Mouse (Mus musculus) small intestine, adult 2 months (tissue): ENCODE measurements around the gene Ppp1r16b. TPM values are rescaled to one million over a fixed set of nuclear protein-coding genes. Genes with fewer than 3 reads are reported as not detected.

ENCODE experiments used
- H3K27ac ChIP-seq: fragments of 200-500 bp; 2 replicates; pipeline ENCODE4 v1.5.1; 2012; ENCODE audit warnings: low read depth, low read length, control low read depth, inconsistent platforms; ENCODE audit not compliant: insufficient read depth
- H3K27me3 ChIP-seq: fragments of 200-500 bp; 2 replicates; pipeline ENCODE4 v1.6.1; 2012; ENCODE audit warnings: mild to moderate bottlenecking, moderate library complexity, low read length, inconsistent platforms; ENCODE audit not compliant: control insufficient read depth, insufficient read depth
- H3K36me3 ChIP-seq: fragments of 200-500 bp; 2 replicates; pipeline ENCODE4 v1.6.1; 2012; ENCODE audit warnings: mild to moderate bottlenecking, low read length, control low read depth, inconsistent platforms; ENCODE audit not compliant: control insufficient read depth, insufficient read depth
- H3K4me1 ChIP-seq: fragments of 200-500 bp; 2 replicates; pipeline ENCODE4 v1.6.1; 2012; ENCODE audit warnings: low read length, inconsistent platforms, mixed read lengths; ENCODE audit not compliant: control insufficient read depth, insufficient read depth, insufficient read length
- H3K4me3 ChIP-seq: fragments of 200-500 bp; 2 replicates; pipeline ENCODE4 v1.5.1; 2012; ENCODE audit warnings: low read depth, mild to moderate bottlenecking, control low read depth, inconsistent platforms, low read length, moderate library complexity
- CTCF ChIP-seq: fragments of 200-500 bp; IDR thresholded peaks from 2 replicates; pipeline ENCODE4 v1.5.1; 2012; ENCODE audit warnings: low read depth, mild to moderate bottlenecking, control low read depth, inconsistent platforms, low read length, moderate library complexity, mixed read lengths; ENCODE audit not compliant: insufficient replicate concordance, insufficient read length; ENCODE audit errors: extremely low read depth
- POLR2A ChIP-seq: fragments of 200-500 bp; IDR thresholded peaks from 2 replicates; pipeline ENCODE4 v1.6.1; 2012; ENCODE audit warnings: low read depth, mild to moderate bottlenecking, control low read depth, inconsistent platforms, low read length, moderate library complexity
- WGBS: fragments of 180-500 bp; shearing (Covaris S2); methylation state at CpG from one replicate; pipeline ENCODE4 v1.1.7; 2018; 5-methylcytosine and 5-hydroxymethylcytosine counted together
- polyA plus RNA-seq: library from polyadenylated mRNA; depleted of rRNA; stranded (reverse); fragments of >200 nt; gene quantifications from 2 replicates; pipeline ENCODE4 v1.2.3, GENCODE M21; 2012

Ppp1r16b gene
- polyA plus RNA-seq, 1 experiment: 3.9 TPM

- TF ChIP-seq CTCF (peak; percentile 89), POLR2A (no peak)
- no peaks in the 10 kb centered on the region for H3K27me3 ChIP-seq
- H3K27ac ChIP-seq: no peak overlapping the region
- 0 out of 2 replicates have a peak, but pooled peaks cover under 1% of the 10 kb centered on the region for H3K4me1 ChIP-seq
- WGBS: 8% methylated on average over 4 of the region's 4 CpGs
- H3K4me3 ChIP-seq: no peak overlapping the region
- H3K36me3 ChIP-seq: no peaks in the 10 kb centered on the region
Measured at GRCm38 (mm10) chr2:158652985-158653384, 12.2 kb upstream of the Ppp1r16b start.

GRCm38 (mm10) chr2:158654717-158655116 is 10.5 kb upstream of the Ppp1r16b start:
- Histone ChIP-seq H3K27ac (no peak overlapping the region), H3K4me3 (no peak overlapping the region), H3K36me3 (no peaks in the 10 kb centered on the region), H3K27me3 (no peaks in the 10 kb centered on the region), H3K4me1 (peaks cover 11% of the 10 kb centered on the region; the same call in 1 of the 2 replicates)
- WGBS: 73% methylated on average over 9 of the region's 9 CpGs
- TF ChIP-seq POLR2A (no peak), CTCF (no peak)

- Histone ChIP-seq H3K4me1 (peaks cover 11% of the 10 kb centered on the region; the same call in 1 of the 2 replicates), H3K27me3 (no peaks in the 10 kb centered on the region), H3K27ac (no peak overlapping the region), H3K4me3 (no peak overlapping the region), H3K36me3 (no peaks in the 10 kb centered on the region)
- TF ChIP-seq CTCF (no peak), POLR2A (no peak)
- 87% methylated on average over 4 of the region's 4 CpGs for WGBS
Measured at GRCm38 (mm10) chr2:158655806-158656205, 9.4 kb upstream of the Ppp1r16b start.

GRCm38 (mm10) chr2:158658822-158659221 is 6.4 kb upstream of the Ppp1r16b start:
- WGBS: 9% methylated on average over 6 of the region's 6 CpGs
- no peak for TF ChIP-seq CTCF
- no peak for TF ChIP-seq POLR2A

GRCm38 (mm10) chr2:158659346-158659745 is 5.9 kb upstream of the Ppp1r16b start:
- H3K27ac ChIP-seq: no peak overlapping the region
- peaks cover 11% of the 10 kb centered on the region; the same call in 1 of the 2 replicates for H3K4me1 ChIP-seq
- H3K36me3 ChIP-seq: no peaks in the 10 kb centered on the region
- no peaks in the 10 kb centered on the region for H3K27me3 ChIP-seq
- TF ChIP-seq POLR2A: no peak
- WGBS: 68% methylated on average over 3 of the region's 3 CpGs
- H3K4me3 ChIP-seq: no peak overlapping the region

More at GRCm38 (mm10) chr2:158658822-158659221, 6.4 kb upstream of the Ppp1r16b start:
- Histone ChIP-seq H3K36me3 (no peaks in the 10 kb centered on the region), H3K27ac (no peak overlapping the region), H3K27me3 (no peaks in the 10 kb centered on the region), H3K4me1 (peaks cover 11% of the 10 kb centered on the region; the same call in 1 of the 2 replicates), H3K4me3 (no peak overlapping the region)

GRCm38 (mm10) chr2:158666071-158666800 is 1.0 kb downstream of the Ppp1r16b start:
- TF ChIP-seq POLR2A (no peak), CTCF (no peak)
- H3K27me3 ChIP-seq: 0 out of 2 replicates have a peak, but pooled peaks cover 3% of the 10 kb centered on the region
- peak overlapping the region; percentile 77; the same call in 1 of the 2 replicates for H3K4me3 ChIP-seq
- peak overlapping the region; percentile 61 for H3K27ac ChIP-seq
- H3K36me3 ChIP-seq: no peaks in the 10 kb centered on the region
- H3K4me1 ChIP-seq: peaks cover 26% of the 10 kb centered on the region
- 40% methylated on average over 13 of the region's 13 CpGs for WGBS

- H3K27me3 ChIP-seq: 0 out of 2 replicates have a peak, but pooled peaks cover 3% of the 10 kb centered on the region
- peak overlapping the region; percentile 77 for H3K4me3 ChIP-seq
- peak overlapping the region; percentile 61 for H3K27ac ChIP-seq
- H3K36me3 ChIP-seq: no peaks in the 10 kb centered on the region
- peaks cover 26% of the 10 kb centered on the region for H3K4me1 ChIP-seq
- TF ChIP-seq CTCF (no peak), POLR2A (peak; percentile 58)
- 1% methylated on average over 47 of the region's 47 CpGs for WGBS
Measured at GRCm38 (mm10) chr2:158667022-158667670, 1.9 kb downstream of the Ppp1r16b start.
